Mouse (Mus musculus): Measurements from ENCODE around the gene Kcnj4.

The Kcnj4 gene

GRCm38 (mm10) chr15:79513940-79514339 lies 8.9 kb upstream of the Kcnj4 start:
- in situ Hi-C loops (cut with MboI; ENCODE audit: low sequenced_read_pairs): no loop called here

- in situ Hi-C loops (cut with MboI; ENCODE audit: low sequenced_read_pairs): no loop called here
These were observed 6.7 kb upstream of the Kcnj4 start for GRCm38 (mm10) chr15:79511553-79512320.

- in situ Hi-C loops (cut with MboI; ENCODE audit: low sequenced_read_pairs): no loop called here
These were observed 5.4 kb upstream of the Kcnj4 start for GRCm38 (mm10) chr15:79510425-79510824.

- in situ Hi-C loops (cut with MboI; ENCODE audit: low sequenced_read_pairs): no loop called here
These were observed 5.0 kb upstream of the Kcnj4 start for GRCm38 (mm10) chr15:79509998-79510397.

- in situ Hi-C loops (cut with MboI; ENCODE audit: low sequenced_read_pairs): no loop called here
These were observed 2.2 kb upstream of the Kcnj4 start for GRCm38 (mm10) chr15:79507055-79507828.

- in situ Hi-C loops (cut with MboI; ENCODE audit: low sequenced_read_pairs): no loop called here
These were observed 1.4 kb upstream of the Kcnj4 start for GRCm38 (mm10) chr15:79506460-79506859.

GRCm38 (mm10) chr15:79505616-79506283 lies 709 bp upstream of the Kcnj4 start:
- in situ Hi-C loops (cut with MboI; ENCODE audit: low sequenced_read_pairs): no loop called here

- in situ Hi-C loops (cut with MboI; ENCODE audit: low sequenced_read_pairs): no loop called here
These were observed 1.6 kb downstream of the Kcnj4 start for GRCm38 (mm10) chr15:79503438-79503837.

GRCm38 (mm10) chr15:79502891-79503341 lies 2.1 kb downstream of the Kcnj4 start:
- in situ Hi-C loops (cut with MboI; ENCODE audit: low sequenced_read_pairs): no loop called here

- in situ Hi-C loops (cut with MboI; ENCODE audit: low sequenced_read_pairs): no loop called here
These were observed 4.9 kb downstream of the Kcnj4 start for GRCm38 (mm10) chr15:79500110-79500509.

- in situ Hi-C loops (cut with MboI; ENCODE audit: low sequenced_read_pairs): no loop called here
These were observed 11.5 kb downstream of the Kcnj4 start for GRCm38 (mm10) chr15:79493527-79493926.

- in situ Hi-C loops (cut with MboI; ENCODE audit: low sequenced_read_pairs): no loop called here
These were observed 15.6 kb downstream of the Kcnj4 start for GRCm38 (mm10) chr15:79489463-79489862.

GRCm38 (mm10) chr15:79481181-79481688 lies 23.8 kb downstream of the Kcnj4 start:
- in situ Hi-C loops (cut with MboI; ENCODE audit: low sequenced_read_pairs): no loop called here

- in situ Hi-C loops (cut with MboI; ENCODE audit: low sequenced_read_pairs): no loop called here
These were observed 27.8 kb downstream of the Kcnj4 start for GRCm38 (mm10) chr15:79477227-79477626.

GRCm38 (mm10) chr15:79473638-79474355 lies 31.2 kb downstream of the Kcnj4 start:
- in situ Hi-C loops (cut with MboI; ENCODE audit: low sequenced_read_pairs): no loop called here

- in situ Hi-C loops (cut with MboI; ENCODE audit: low sequenced_read_pairs): no loop called here
These were observed 32.0 kb downstream of the Kcnj4 start for GRCm38 (mm10) chr15:79473042-79473441.

GRCm38 (mm10) chr15:79471095-79471494 lies 33.9 kb downstream of the Kcnj4 start:
- in situ Hi-C loops (cut with MboI; ENCODE audit: low sequenced_read_pairs): no loop called here

- in situ Hi-C loops (cut with MboI; ENCODE audit: low sequenced_read_pairs): no loop called here
These were observed 34.5 kb downstream of the Kcnj4 start for GRCm38 (mm10) chr15:79470583-79470982.

GRCm38 (mm10) chr15:79469577-79469976 lies 35.5 kb downstream of the Kcnj4 start:
- in situ Hi-C loops (cut with MboI; ENCODE audit: low sequenced_read_pairs): no loop called here

GRCm38 (mm10) chr15:79466601-79467286 lies 38.3 kb downstream of the Kcnj4 start:
- in situ Hi-C loops (cut with MboI; ENCODE audit: low sequenced_read_pairs): no loop called here

Data from CH12F3 (cell line).